Mouse (Mus musculus): ENCODE measurements around the gene Pkn1. TPM values are rescaled to one million over a fixed set of nuclear protein-coding genes. Genes with fewer than 3 reads are reported as not detected.

Pkn1 gene
- polyA plus RNA-seq, 1 experiment from 2014 or later: 15.4 TPM

DNA sequence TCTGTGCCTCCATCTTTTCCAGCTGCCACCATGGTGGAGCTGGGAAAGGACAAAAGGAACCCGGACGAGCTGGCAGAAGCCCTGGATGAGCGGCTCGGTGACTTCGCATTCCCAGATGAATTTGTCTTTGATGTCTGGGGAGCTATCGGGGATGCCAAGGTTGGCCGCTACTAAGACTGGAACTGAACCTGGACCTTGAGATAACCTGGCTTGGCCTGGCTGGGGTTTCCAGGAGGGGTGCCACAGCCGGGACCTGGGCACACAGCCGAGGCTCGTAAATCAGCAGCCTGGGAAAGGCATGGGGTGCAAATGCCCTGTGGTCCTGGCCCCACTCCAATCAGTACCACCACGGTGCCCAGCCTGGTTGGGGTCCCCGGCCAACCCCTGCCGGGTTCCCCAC is 34.9 kb downstream of the Pkn1 start:
- no peak overlapping the region for H3K27ac ChIP-seq
- H3K36me3 ChIP-seq: 0 out of 2 replicates have a peak, but pooled peaks cover under 1% of the 10 kb centered on the region
- no peak overlapping the region for H3K9ac ChIP-seq
- WGBS: 85% methylated on average over 13 of the region's 13 CpGs
- H3K4me3 ChIP-seq: no peak overlapping the region
- peaks cover 70% of the 10 kb centered on the region for H3K4me1 ChIP-seq (replicated peaks)
- H3K4me2 ChIP-seq: no peak overlapping the region
- no peaks in the 10 kb centered on the region for H3K9me3 ChIP-seq (replicated peaks)
- peaks cover 8% of the 10 kb centered on the region for H3K27me3 ChIP-seq
- no peak for ATAC-seq (replicated peaks; ENCODE audit: insufficient number of reproducible peaks, insufficient read depth, low FRiP score, low read depth)

DNA sequence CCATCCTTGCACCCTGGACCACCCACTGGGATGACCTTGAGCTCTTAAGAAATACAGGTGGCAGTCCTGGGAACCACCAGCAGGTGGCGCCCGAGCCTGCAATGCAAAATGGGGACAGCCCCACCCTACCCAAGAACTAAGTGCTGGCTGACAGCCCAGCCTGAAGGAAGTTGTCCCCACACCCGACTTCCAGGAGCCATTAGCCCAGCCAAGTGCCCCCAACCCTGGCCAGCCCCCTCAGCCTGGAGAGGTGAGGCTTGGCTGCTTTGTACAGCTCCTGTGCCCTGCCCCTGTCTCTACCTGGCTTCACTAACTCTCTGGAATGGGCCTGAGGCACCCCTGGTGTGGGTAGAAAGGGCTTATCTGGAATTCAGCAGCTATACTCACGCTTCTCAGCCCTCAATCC is 36.6 kb downstream of the Pkn1 start:
- Histone ChIP-seq H3K4me2 (no peak overlapping the region), H3K27me3 (no peaks in the 10 kb centered on the region), H3K36me3 (0 out of 2 replicates have a peak, but pooled peaks cover 5% of the 10 kb centered on the region), H3K4me3 (no peak overlapping the region), H3K4me1 (replicated peaks) (peaks cover 57% of the 10 kb centered on the region), H3K27ac (peak overlapping the region; percentile 65), H3K9ac (peak overlapping the region; percentile 32; the same call in 1 of the 2 replicates), H3K9me3 (replicated peaks) (no peaks in the 10 kb centered on the region)
- ATAC-seq (replicated peaks; ENCODE audit: insufficient number of reproducible peaks, insufficient read depth, low FRiP score, low read depth): peak; percentile 30
- 5% methylated on average over 4 of the region's 4 CpGs for whole genome bisulfite sequencing

DNA sequence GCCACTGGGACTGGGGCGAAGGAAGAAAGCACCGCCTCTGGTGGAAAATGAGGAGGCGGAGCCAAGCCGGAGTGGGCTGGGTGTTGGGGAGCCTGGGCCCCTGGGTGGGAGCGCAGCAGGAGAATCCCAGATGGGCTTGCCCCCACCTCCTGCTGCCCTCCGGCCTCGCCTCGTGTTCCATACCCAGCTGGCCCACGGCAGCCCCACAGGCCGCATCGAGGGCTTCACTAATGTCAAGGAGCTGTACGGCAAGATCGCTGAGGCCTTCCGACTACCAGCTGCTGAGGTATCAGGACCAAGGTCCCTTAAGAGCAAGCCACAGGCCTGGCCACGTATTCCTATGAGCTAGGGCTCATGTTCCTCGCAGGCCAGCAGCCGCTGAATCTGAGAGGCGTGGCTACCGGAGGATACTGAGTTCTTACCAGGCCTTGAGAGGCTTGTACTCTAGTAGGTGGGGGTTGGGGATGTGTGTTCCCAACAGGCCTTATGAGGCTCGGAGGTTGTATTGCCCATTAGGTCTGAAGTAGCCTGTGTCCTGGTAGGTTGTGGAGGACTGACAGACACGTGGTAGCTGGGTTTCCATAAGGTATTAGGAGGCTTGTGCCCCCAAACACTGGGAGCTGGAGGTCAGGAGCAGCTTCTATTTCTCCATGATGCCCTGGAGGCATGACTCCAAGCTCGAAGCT is 37.8 kb downstream of the Pkn1 start:
- Histone ChIP-seq H3K27me3 (no peaks in the 10 kb centered on the region), H3K36me3 (0 out of 2 replicates have a peak, but pooled peaks cover 5% of the 10 kb centered on the region), H3K9me3 (replicated peaks) (no peaks in the 10 kb centered on the region), H3K27ac (peak overlapping the region; percentile 38; the same call in 1 of the 2 replicates), H3K4me3 (peak overlapping the region; percentile 32), H3K4me1 (replicated peaks) (peaks cover 44% of the 10 kb centered on the region), H3K9ac (peak overlapping the region; percentile 50), H3K4me2 (peak overlapping the region; percentile 57)
- ATAC-seq (replicated peaks; ENCODE audit: insufficient number of reproducible peaks, insufficient read depth, low FRiP score, low read depth): 0 out of 2 replicates have a peak, but pooled peaks have one; percentile 1
- WGBS: 17% methylated on average over 22 of the region's 22 CpGs

DNA sequence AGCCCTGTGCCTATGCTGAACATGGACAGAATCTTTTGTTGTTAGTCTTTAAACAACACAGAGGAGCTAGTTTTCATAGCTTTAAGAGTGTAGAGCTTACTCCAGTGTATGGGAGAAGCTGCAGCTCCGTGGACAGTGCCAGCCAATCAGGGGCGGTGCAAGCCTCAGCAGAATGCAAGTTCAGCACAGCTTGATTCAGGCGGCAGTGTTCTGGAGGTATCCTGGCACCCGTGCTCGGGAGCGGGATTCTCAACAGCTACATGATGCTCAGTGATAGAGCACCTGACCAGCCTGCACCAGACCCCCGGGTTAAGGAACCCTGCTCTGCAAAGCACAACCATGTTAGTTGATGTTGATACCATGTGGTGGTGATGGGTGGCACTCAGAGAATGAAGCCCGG is 38.4 kb downstream of the Pkn1 start:
- no peaks in the 10 kb centered on the region for H3K9me3 ChIP-seq (replicated peaks)
- H3K4me3 ChIP-seq: peak overlapping the region; percentile 32
- 0 out of 2 replicates have a peak overlapping the region, but pooled peaks have one; percentile 50 for H3K9ac ChIP-seq
- H3K4me2 ChIP-seq: peak overlapping the region; percentile 57
- H3K27me3 ChIP-seq: no peaks in the 10 kb centered on the region
- peak overlapping the region; percentile 38; the same call in 1 of the 2 replicates for H3K27ac ChIP-seq
- no peak for ATAC-seq (replicated peaks; ENCODE audit: insufficient number of reproducible peaks, insufficient read depth, low FRiP score, low read depth)
- peaks cover 42% of the 10 kb centered on the region for H3K4me1 ChIP-seq (replicated peaks)
- 18% methylated on average over 8 of the region's 8 CpGs for WGBS
- 0 out of 2 replicates have a peak, but pooled peaks cover 5% of the 10 kb centered on the region for H3K36me3 ChIP-seq

DNA sequence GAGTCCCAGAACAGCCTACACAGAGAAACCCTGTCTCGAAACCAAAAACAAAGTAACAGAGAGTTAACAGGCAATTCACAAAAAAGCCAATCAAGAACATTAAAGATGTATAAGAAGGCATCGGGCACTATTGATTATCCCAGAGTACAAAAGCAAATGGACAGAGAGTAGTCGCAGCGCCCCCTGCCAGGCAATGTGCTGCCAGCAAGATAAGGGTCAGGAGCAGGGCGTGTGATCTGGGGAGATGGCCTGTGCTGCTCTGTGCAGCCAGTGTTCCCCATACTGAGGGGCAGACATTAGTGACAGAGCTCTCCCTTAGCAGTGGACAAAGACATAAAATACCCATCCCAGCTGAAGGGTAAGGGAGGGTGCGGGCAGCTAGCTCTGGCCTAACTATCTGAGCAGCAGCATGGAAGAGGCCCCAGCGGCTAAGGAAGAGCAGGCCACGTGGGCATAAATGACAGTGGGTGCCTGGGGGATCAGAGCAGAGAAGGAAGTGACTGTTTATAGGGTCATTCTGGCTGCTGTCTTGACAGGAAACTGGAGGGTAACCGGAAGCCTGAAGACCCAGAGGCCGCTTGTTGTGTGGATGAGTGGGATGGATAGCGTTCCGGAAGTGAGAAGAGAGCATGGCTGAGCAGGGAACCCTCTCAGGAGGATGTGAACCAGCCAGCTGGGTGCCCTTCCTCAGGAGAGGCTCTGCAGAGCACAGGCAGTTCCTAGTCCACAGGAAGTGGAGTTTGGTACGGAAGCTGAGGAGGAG is 42.3 kb downstream of the Pkn1 start:
- no peak overlapping the region for H3K4me2 ChIP-seq
- peaks cover 40% of the 10 kb centered on the region for H3K4me1 ChIP-seq (replicated peaks)
- peak overlapping the region; percentile 28 for H3K27ac ChIP-seq
- H3K36me3 ChIP-seq: 0 out of 2 replicates have a peak, but pooled peaks cover 5% of the 10 kb centered on the region
- no peak for ATAC-seq (replicated peaks; ENCODE audit: insufficient number of reproducible peaks, insufficient read depth, low FRiP score, low read depth)
- no peak overlapping the region for H3K4me3 ChIP-seq
- 74% methylated on average over 13 of the region's 13 CpGs for WGBS
- H3K9me3 ChIP-seq (replicated peaks): no peaks in the 10 kb centered on the region
- H3K27me3 ChIP-seq: no peaks in the 10 kb centered on the region
- no peak overlapping the region for H3K9ac ChIP-seq

DNA sequence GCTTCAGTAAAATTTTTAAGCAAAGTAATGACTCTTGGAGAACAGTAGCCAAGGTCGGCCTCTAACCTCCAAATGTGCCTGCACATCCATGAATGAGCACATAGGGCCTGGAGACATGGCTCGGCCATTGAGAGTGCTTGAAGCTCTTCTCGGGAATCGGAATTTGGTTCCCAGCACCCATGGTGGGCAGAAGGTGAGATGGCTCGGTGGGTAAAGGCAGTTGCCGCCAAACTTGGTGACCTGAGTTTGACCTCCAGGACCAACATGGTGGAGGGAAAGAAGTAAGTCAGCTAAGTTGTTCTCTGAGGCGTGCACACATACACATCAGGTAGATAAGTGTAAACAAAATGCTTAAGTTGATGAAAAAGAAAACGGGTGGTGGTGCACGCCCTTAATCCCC is 42.9 kb downstream of the Pkn1 start:
- Histone ChIP-seq H3K4me3 (no peak overlapping the region), H3K4me1 (replicated peaks) (peaks cover 34% of the 10 kb centered on the region), H3K36me3 (0 out of 2 replicates have a peak, but pooled peaks cover 5% of the 10 kb centered on the region), H3K9me3 (replicated peaks) (no peaks in the 10 kb centered on the region), H3K4me2 (no peak overlapping the region), H3K27ac (no peak overlapping the region), H3K27me3 (no peaks in the 10 kb centered on the region), H3K9ac (no peak overlapping the region)
- WGBS: 88% methylated on average over 9 of the region's 9 CpGs
- no peak for ATAC-seq (replicated peaks; ENCODE audit: insufficient number of reproducible peaks, insufficient read depth, low FRiP score, low read depth)

DNA sequence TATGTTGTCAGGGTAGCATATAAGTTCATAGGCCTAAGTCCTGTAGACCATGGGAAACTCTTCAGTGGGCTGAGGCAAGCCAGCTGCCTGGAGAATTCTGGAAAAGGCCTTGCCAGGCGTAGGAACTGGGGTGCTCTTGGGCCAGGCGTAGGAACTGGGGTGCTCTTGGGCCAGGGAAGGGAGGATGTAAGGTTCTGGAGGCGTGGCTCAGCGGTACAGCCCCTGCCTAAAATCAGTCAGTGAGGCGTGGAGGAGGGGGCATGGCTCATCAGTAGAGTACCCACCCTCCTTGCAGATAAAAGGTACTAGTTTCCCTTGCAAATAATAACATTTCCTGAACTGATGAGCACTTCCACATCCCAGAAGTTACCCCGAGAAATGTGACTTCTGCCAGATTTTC is 44.3 kb downstream of the Pkn1 start:
- H3K27me3 ChIP-seq: no peaks in the 10 kb centered on the region
- no peaks in the 10 kb centered on the region for H3K9me3 ChIP-seq (replicated peaks)
- 0 out of 2 replicates have a peak, but pooled peaks cover 5% of the 10 kb centered on the region for H3K36me3 ChIP-seq
- no peak overlapping the region for H3K9ac ChIP-seq
- peaks cover 21% of the 10 kb centered on the region for H3K4me1 ChIP-seq (replicated peaks)
- no peak overlapping the region for H3K27ac ChIP-seq
- no peak overlapping the region for H3K4me2 ChIP-seq
- 87% methylated on average over 6 of the region's 6 CpGs for WGBS
- H3K4me3 ChIP-seq: no peak overlapping the region
- ATAC-seq (replicated peaks; ENCODE audit: insufficient number of reproducible peaks, insufficient read depth, low FRiP score, low read depth): no peak

DNA sequence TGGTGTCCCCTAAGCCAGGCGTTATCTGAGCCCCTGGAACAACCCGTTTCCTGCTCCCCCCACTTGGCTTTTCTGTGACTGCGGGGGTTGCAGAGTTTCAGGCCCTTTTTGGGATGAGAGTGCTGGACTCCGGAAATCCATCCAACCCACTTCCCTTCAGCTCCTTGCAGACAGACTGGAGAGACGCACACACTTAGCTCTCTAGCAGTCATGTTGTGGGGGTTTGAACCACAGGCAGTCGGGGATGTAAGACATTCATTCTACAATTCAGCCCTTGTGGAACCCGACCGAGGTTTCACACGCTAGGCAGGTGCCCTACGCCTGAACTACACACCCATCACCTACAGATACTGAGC is 45.3 kb downstream of the Pkn1 start:
- Histone ChIP-seq H3K9ac (peak overlapping the region; percentile 83), H3K4me3 (peak overlapping the region; percentile 74), H3K9me3 (replicated peaks) (no peaks in the 10 kb centered on the region), H3K27ac (peak overlapping the region; percentile 77), H3K36me3 (0 out of 2 replicates have a peak, but pooled peaks cover 5% of the 10 kb centered on the region), H3K4me2 (peak overlapping the region; percentile 92), H3K4me1 (replicated peaks) (peaks cover 21% of the 10 kb centered on the region), H3K27me3 (no peaks in the 10 kb centered on the region)
- 38% methylated on average over 10 of the region's 10 CpGs for WGBS
- ATAC-seq (replicated peaks; ENCODE audit: insufficient number of reproducible peaks, insufficient read depth, low FRiP score, low read depth): no peak

DNA sequence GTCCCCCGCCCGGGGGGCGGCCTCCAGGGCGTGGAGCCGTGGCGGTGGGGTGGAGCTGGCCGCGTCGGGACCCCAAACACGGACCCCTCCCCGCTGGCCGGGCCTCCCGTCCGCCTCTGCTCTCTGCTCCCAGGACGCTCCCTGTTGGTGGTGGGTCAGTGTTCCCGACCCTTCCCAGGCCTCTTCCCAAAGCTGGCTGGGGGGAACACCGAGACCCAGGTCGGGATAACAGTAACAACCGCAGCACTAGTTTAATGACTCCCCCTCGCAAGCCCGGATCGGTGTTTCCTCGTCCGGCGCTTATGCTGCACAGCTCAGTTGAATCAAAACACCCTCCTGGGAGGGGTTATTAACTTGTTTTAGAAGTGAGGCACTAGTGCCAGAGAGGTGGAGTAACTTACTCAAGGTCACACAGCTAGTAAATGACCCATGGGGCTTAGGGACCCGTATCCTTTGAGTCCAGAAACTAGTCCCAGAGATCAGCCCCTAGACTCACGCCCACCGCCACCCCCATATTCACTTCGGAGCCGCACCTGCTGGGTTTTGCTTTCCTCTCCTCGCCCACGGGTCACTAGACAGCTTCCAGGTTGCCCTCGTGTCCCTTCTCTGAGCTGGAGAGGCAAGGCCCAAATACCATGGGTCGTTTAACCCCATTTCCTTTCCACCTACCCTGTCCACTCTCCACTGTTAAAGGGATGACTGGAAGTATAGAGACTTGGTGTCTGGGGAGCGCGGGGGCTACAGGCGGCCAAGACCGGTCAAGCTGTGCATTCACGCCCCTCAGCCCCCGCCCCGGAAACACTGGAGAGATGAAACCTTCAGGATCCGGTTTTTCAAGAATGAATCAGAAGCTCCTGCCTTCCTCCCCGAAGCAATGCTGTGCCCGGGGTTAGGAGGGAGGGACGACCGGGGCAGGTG is 46.0 kb downstream of the Pkn1 start:
- H3K36me3 ChIP-seq: 0 out of 2 replicates have a peak, but pooled peaks cover 5% of the 10 kb centered on the region
- H3K4me1 ChIP-seq (replicated peaks): peaks cover 21% of the 10 kb centered on the region
- WGBS: 1% methylated on average over 46 of the region's 46 CpGs
- peak overlapping the region; percentile 92 for H3K4me2 ChIP-seq
- H3K9ac ChIP-seq: peak overlapping the region; percentile 83
- H3K27ac ChIP-seq: peak overlapping the region; percentile 77
- H3K4me3 ChIP-seq: peak overlapping the region; percentile 74
- no peaks in the 10 kb centered on the region for H3K27me3 ChIP-seq
- H3K9me3 ChIP-seq (replicated peaks): no peaks in the 10 kb centered on the region
- ATAC-seq (replicated peaks; ENCODE audit: insufficient number of reproducible peaks, insufficient read depth, low FRiP score, low read depth): peak; percentile 32; the same call in 1 of the 2 replicates

DNA sequence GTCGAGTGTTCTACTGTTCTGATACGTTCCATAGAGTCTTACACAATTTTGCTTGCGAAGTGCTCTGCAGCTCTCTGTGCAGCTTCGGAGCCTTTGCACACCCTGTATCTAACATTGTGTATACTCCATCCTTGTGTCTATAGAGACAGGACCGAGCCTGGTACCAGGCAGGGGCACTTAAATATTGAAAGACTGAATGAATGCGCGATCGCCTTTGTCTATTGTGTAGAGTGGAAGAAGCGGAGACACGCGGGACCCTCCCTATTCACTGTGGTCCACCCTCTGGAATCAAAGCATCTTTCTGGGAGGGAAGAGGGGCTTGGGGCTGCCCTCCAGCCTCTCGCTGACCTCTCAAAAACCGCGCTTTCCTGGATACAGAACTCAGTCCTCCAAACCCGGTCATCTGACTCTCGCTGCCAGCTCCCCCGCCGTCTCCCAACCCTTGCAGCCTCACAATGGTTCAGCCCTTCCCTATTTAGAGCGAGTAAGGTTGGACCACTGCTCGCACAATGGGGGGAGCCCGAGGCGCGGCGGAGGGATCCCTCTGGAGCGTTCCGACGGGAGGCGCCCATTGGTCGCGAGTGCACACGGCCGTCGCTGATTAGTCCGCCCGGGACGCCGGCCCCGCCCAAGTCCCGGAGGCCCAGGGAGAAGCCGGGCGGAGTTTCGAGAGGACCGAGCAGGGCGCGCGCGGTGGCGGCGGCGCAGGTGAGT is 46.8 kb downstream of the Pkn1 start, which contains the start of gene Gipc1:
Gene Gipc1, plus strand, starts transcription at position 648 of the 714 bp plus-strand sequence.
- peaks cover 21% of the 10 kb centered on the region for H3K4me1 ChIP-seq (replicated peaks)
- WGBS: 4% methylated on average over 50 of the region's 50 CpGs
- peak; percentile 93 for ATAC-seq (replicated peaks; ENCODE audit: insufficient number of reproducible peaks, insufficient read depth, low FRiP score, low read depth)

More for the DNA sequence above, 46.8 kb downstream of the Pkn1 start, which contains the start of gene Gipc1:
- Histone ChIP-seq H3K27ac (peak within 1 kb of the TSS; percentile 77), H3K27me3 (no peaks in the 10 kb centered on the region), H3K4me2 (peak within 1 kb of the TSS; percentile 92), H3K9me3 (replicated peaks) (no peaks in the 10 kb centered on the region), H3K9ac (peak within 1 kb of the TSS; percentile 83), H3K36me3 (no peaks in the 10 kb centered on the region), H3K4me3 (peak within 1 kb of the TSS; percentile 74)

Data from heart, embryonic 15.5 days (tissue).